Mouse (Mus musculus): ENCODE measurements around the gene Acap1. TPM values are rescaled to one million over a fixed set of nuclear protein-coding genes. Genes with fewer than 3 reads are reported as not detected.
A peak's percentile ranks its signal among the peaks of the same experiment; 100 is the strongest.

The Acap1 gene
- polyA plus RNA-seq, 1 experiment from 2014 or later = 0.75 TPM

DNA sequence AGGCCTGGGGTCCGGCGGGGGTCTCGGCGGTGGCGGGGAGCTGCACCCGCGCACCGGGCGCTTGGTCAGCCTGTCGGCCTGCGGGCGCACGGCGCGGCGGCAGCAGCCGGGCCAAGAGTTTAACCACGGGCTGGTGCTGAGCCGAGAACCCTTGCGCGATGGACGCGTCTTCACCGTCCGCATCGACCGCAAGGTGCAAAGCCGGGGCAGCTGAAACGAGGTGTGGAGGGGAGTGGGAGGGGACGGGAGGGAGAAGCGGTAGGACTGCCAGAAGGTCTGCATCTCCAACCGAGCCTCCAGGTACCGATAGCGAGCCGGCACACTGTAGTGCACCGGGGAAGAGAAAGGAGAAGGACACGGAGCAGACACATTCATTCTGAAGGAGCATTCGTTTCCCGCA is 6.7 kb upstream of the Acap1 start:
- Histone ChIP-seq H3K4me1 (replicated peaks; ENCODE audit: control insufficient read depth, insufficient read depth, low read length) (peaks cover 3% of the 10 kb centered on the region; the same call in 1 of the 2 replicates), H3K27ac (ENCODE audit: low read depth, low read length) (peak overlapping the region; percentile 96), H3K4me3 (ENCODE audit: low read depth, low read length) (peak overlapping the region; percentile 96), H3K9ac (ENCODE audit: low read length) (peak overlapping the region; percentile 89), H3K4me2 (ENCODE audit: low read depth, low read length, severe bottlenecking) (peak overlapping the region; percentile 93), H3K27me3 (ENCODE audit: control insufficient read depth, insufficient read depth, low read length) (no peaks in the 10 kb centered on the region), H3K36me3 (ENCODE audit: control insufficient read depth, insufficient read depth, low read length) (peaks cover 8% of the 10 kb centered on the region; the same call in 1 of the 2 replicates), H3K9me3 (ENCODE audit: control insufficient read depth, low read length) (no peaks in the 10 kb centered on the region)
- DNase-seq (ENCODE audit: low spot score) = no peak
- under 1% methylated on average over 39 of the region's 39 CpGs for WGBS
- peak; percentile 5; the same call in 1 of the 2 replicates for ATAC-seq (replicated peaks; ENCODE audit: low FRiP score)

GRCm38 (mm10) chr11:69901406-69901846 is 6.1 kb upstream of the Acap1 start:
- Histone ChIP-seq H3K4me1 (replicated peaks; ENCODE audit: control insufficient read depth, insufficient read depth, low read length) (peaks cover 3% of the 10 kb centered on the region; the same call in 1 of the 2 replicates), H3K27ac (ENCODE audit: low read depth, low read length) (peak overlapping the region; percentile 96), H3K9ac (ENCODE audit: low read length) (peak overlapping the region; percentile 89), H3K4me2 (ENCODE audit: low read depth, low read length, severe bottlenecking) (peak overlapping the region; percentile 93), H3K9me3 (ENCODE audit: control insufficient read depth, low read length) (no peaks in the 10 kb centered on the region), H3K4me3 (ENCODE audit: low read depth, low read length) (peak overlapping the region; percentile 96), H3K27me3 (ENCODE audit: control insufficient read depth, insufficient read depth, low read length) (no peaks in the 10 kb centered on the region), H3K36me3 (ENCODE audit: control insufficient read depth, insufficient read depth, low read length) (peaks cover 8% of the 10 kb centered on the region; the same call in 1 of the 2 replicates)
- DNase-seq (ENCODE audit: low spot score) = peak; percentile 97
- under 1% methylated on average over 42 of the region's 42 CpGs for WGBS
- peak; percentile 80 for ATAC-seq (replicated peaks; ENCODE audit: low FRiP score)

GRCm38 (mm10) chr11:69900471-69901405 is 5.4 kb upstream of the Acap1 start, which contains the start of the genes 2810408A11Rik and Neurl4:
Gene 2810408A11Rik (minus strand): TSS chr11:69900987.
Gene Neurl4 (plus strand): TSS chr11:69901072.
- DNase-seq (ENCODE audit: low spot score) (peak; percentile 93), ATAC-seq (replicated peaks; ENCODE audit: low FRiP score) (peak; percentile 93)
- under 1% methylated on average over 38 of the region's 38 CpGs for WGBS
- Histone ChIP-seq H3K9ac (ENCODE audit: low read length) (peak within 1 kb of the TSS; percentile 99), H3K4me1 (replicated peaks; ENCODE audit: control insufficient read depth, insufficient read depth, low read length) (peaks cover 3% of the 10 kb centered on the region; the same call in 1 of the 2 replicates), H3K27ac (ENCODE audit: low read depth, low read length) (peak within 1 kb of the TSS; percentile 96), H3K4me2 (ENCODE audit: low read depth, low read length, severe bottlenecking) (peak within 1 kb of the TSS; percentile 93), H3K36me3 (ENCODE audit: control insufficient read depth, insufficient read depth, low read length) (peaks cover 3% of the 10 kb centered on the region; the same call in 1 of the 2 replicates), H3K4me3 (ENCODE audit: low read depth, low read length) (peak within 1 kb of the TSS; percentile 96), H3K27me3 (ENCODE audit: control insufficient read depth, insufficient read depth, low read length) (no peaks in the 10 kb centered on the region), H3K9me3 (ENCODE audit: control insufficient read depth, low read length) (no peaks in the 10 kb centered on the region)

GRCm38 (mm10) chr11:69899870-69900269 is 4.5 kb upstream of the Acap1 start:
- H3K27ac ChIP-seq (ENCODE audit: low read depth, low read length) = no peak overlapping the region
- H3K4me1 ChIP-seq (replicated peaks; ENCODE audit: control insufficient read depth, insufficient read depth, low read length) = peaks cover 3% of the 10 kb centered on the region; the same call in 1 of the 2 replicates
- H3K36me3 ChIP-seq (ENCODE audit: control insufficient read depth, insufficient read depth, low read length) = no peaks in the 10 kb centered on the region
- no peaks in the 10 kb centered on the region for H3K27me3 ChIP-seq (ENCODE audit: control insufficient read depth, insufficient read depth, low read length)
- peak overlapping the region; percentile 96 for H3K4me3 ChIP-seq (ENCODE audit: low read depth, low read length)
- DNase-seq (ENCODE audit: low spot score) (no peak), ATAC-seq (replicated peaks; ENCODE audit: low FRiP score) (no peak)
- WGBS = 27% methylated on average over 4 of the region's 4 CpGs
- peak overlapping the region; percentile 93 for H3K4me2 ChIP-seq (ENCODE audit: low read depth, low read length, severe bottlenecking)
- H3K9ac ChIP-seq (ENCODE audit: low read length) = peak overlapping the region; percentile 99
- H3K9me3 ChIP-seq (ENCODE audit: control insufficient read depth, low read length) = no peaks in the 10 kb centered on the region

DNA sequence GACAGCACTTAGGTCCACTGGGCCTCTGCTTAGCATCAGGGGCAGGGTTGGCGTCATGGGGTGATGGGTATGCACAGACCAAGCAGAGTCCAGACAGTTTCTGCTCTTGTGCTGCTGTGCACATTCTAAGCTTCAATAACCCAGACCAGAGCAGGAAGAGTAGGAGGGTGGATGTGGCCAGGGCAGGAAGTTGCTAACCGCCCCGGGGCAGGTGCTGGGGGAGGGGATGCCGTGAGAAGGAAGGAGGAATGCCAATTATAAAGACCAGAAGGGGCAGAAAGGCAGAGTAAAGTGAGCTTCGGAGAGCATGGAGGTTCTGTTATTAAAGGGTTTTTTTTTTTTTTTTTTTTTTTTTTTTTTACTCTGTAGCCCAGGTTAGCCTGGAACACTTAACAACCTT is 668 bp downstream of the Acap1 start:
- Histone ChIP-seq H3K9me3 (ENCODE audit: control insufficient read depth, low read length) (no peaks in the 10 kb centered on the region), H3K4me3 (ENCODE audit: low read depth, low read length) (no peak overlapping the region), H3K4me1 (replicated peaks; ENCODE audit: control insufficient read depth, insufficient read depth, low read length) (no peaks in the 10 kb centered on the region; the same call in 1 of the 2 replicates), H3K27ac (ENCODE audit: low read depth, low read length) (no peak overlapping the region), H3K36me3 (ENCODE audit: control insufficient read depth, insufficient read depth, low read length) (no peaks in the 10 kb centered on the region), H3K27me3 (ENCODE audit: control insufficient read depth, insufficient read depth, low read length) (no peaks in the 10 kb centered on the region), H3K9ac (ENCODE audit: low read length) (no peak overlapping the region), H3K4me2 (ENCODE audit: low read depth, low read length, severe bottlenecking) (no peak overlapping the region)
- WGBS = 86% methylated on average over 5 of the region's 5 CpGs
- DNase-seq (ENCODE audit: low spot score) = no peak
- ATAC-seq (replicated peaks; ENCODE audit: low FRiP score) = no peak

DNA sequence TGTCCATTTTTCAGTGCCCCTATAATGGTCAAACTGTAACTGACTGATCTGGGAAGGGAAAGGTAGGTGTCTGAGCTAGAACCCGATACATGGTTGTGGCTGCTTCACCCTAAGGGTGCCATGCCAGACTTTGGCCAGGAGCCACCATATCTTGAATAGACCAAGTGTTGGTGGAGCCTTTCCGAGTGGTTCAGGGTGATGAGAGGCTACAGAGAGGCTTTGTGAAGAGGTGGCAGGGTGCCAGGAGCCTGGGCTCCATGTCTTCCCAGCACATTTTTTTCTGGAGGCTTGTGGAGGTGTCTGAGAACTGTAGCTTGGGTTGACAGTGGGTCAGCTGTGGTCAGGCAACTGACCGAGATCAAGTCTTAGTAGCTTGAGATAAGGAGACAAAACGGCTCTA is 3.9 kb downstream of the Acap1 start:
- Histone ChIP-seq H3K4me2 (ENCODE audit: low read depth, low read length, severe bottlenecking) (no peak overlapping the region), H3K4me3 (ENCODE audit: low read depth, low read length) (no peak overlapping the region), H3K4me1 (replicated peaks; ENCODE audit: control insufficient read depth, insufficient read depth, low read length) (no peaks in the 10 kb centered on the region), H3K27me3 (ENCODE audit: control insufficient read depth, insufficient read depth, low read length) (no peaks in the 10 kb centered on the region), H3K9me3 (ENCODE audit: control insufficient read depth, low read length) (no peaks in the 10 kb centered on the region), H3K9ac (ENCODE audit: low read length) (no peak overlapping the region), H3K36me3 (ENCODE audit: control insufficient read depth, insufficient read depth, low read length) (no peaks in the 10 kb centered on the region), H3K27ac (ENCODE audit: low read depth, low read length) (no peak overlapping the region)
- DNase-seq (ENCODE audit: low spot score) (no peak), ATAC-seq (replicated peaks; ENCODE audit: low FRiP score) (no peak)
- WGBS = 84% methylated on average over 4 of the region's 4 CpGs

- H3K27me3 ChIP-seq (ENCODE audit: control insufficient read depth, insufficient read depth, low read length) = peaks cover 3% of the 10 kb centered on the region; the same call in 1 of the 2 replicates
- H3K9me3 ChIP-seq (ENCODE audit: control insufficient read depth, low read length) = no peaks in the 10 kb centered on the region
- ATAC-seq (replicated peaks; ENCODE audit: low FRiP score) = no peak
- H3K4me3 ChIP-seq (ENCODE audit: low read depth, low read length) = no peak overlapping the region
- no peak overlapping the region for H3K4me2 ChIP-seq (ENCODE audit: low read depth, low read length, severe bottlenecking)
- whole genome bisulfite sequencing = 70% methylated on average over 8 of the region's 8 CpGs
- 0 out of 2 replicates have a peak overlapping the region, but pooled peaks have one; percentile 12 for H3K27ac ChIP-seq (ENCODE audit: low read depth, low read length)
- no peak overlapping the region for H3K9ac ChIP-seq (ENCODE audit: low read length)
- H3K36me3 ChIP-seq (ENCODE audit: control insufficient read depth, insufficient read depth, low read length) = no peaks in the 10 kb centered on the region
- DNase-seq (ENCODE audit: low spot score) = no peak
- no peaks in the 10 kb centered on the region for H3K4me1 ChIP-seq (replicated peaks; ENCODE audit: control insufficient read depth, insufficient read depth, low read length)
Observed at GRCm38 (mm10) chr11:69886907-69887635, 8.3 kb downstream of the Acap1 start.

- Histone ChIP-seq H3K4me3 (ENCODE audit: low read depth, low read length) (no peak overlapping the region), H3K9ac (ENCODE audit: low read length) (no peak overlapping the region), H3K4me2 (ENCODE audit: low read depth, low read length, severe bottlenecking) (no peak overlapping the region), H3K36me3 (ENCODE audit: control insufficient read depth, insufficient read depth, low read length) (no peaks in the 10 kb centered on the region), H3K27ac (ENCODE audit: low read depth, low read length) (no peak overlapping the region), H3K27me3 (ENCODE audit: control insufficient read depth, insufficient read depth, low read length) (peaks cover 5% of the 10 kb centered on the region; the same call in 1 of the 2 replicates), H3K9me3 (ENCODE audit: control insufficient read depth, low read length) (no peaks in the 10 kb centered on the region), H3K4me1 (replicated peaks; ENCODE audit: control insufficient read depth, insufficient read depth, low read length) (peaks cover 4% of the 10 kb centered on the region; the same call in 1 of the 2 replicates)
- ATAC-seq (replicated peaks; ENCODE audit: low FRiP score) = no peak
- WGBS = 76% methylated on average over 8 of the region's 8 CpGs
- DNase-seq (ENCODE audit: low spot score) = no peak
Observed at GRCm38 (mm10) chr11:69884663-69885062, 10.7 kb downstream of the Acap1 start.
